8 mouse cellular contexts compared by ENCODE assay signal in genomic region chr9:117571186-117571855, GRCm38 (mm10). TPM values are rescaled to one million over a fixed set of nuclear protein-coding genes. Genes with fewer than 3 reads are reported as not detected.
A peak's percentile ranks its signal among the peaks of the same experiment; 100 is the strongest.
DNase-seq lines count a peak whose midpoint lies in the region; ATAC-seq and TF ChIP-seq lines count a peak whose summit lies in the region.
"Had no signal": no experiment of that assay in that cellular context is flagged by ENCODE, and none has a peak within 500 bp of the region (broad histone marks: within the 10 kb centered on the region; RNA-seq: fewer than 3 reads in every experiment).

No protein-coding gene starts in this region.

- H3K79me2 ChIP-seq in C2C12 (ENCODE audit: control insufficient read depth, insufficient read depth): no peaks in the 10 kb centered on the region

- no peaks in the 10 kb centered on the region for H3K79me3 ChIP-seq in C2C12 (ENCODE audit: low read depth)

- no peak for TF ChIP-seq CTCF in C2C12 (IDR thresholded peaks at IDR 0.05; ENCODE audit: control insufficient read depth, insufficient read depth, insufficient read length)
- TF ChIP-seq CTCF in intestine, postnatal 0 days (IDR thresholded peaks at IDR 0.05; ENCODE audit: low read depth): no peak

- no peak overlapping the region for H3ac ChIP-seq in C2C12 (ENCODE audit: control insufficient read depth, insufficient read length, low read depth)

- H3K27me3 ChIP-seq in C2C12 (ENCODE audit: control insufficient read depth, insufficient read depth, insufficient read length): no peaks in the 10 kb centered on the region
- no peaks in the 10 kb centered on the region for H3K27me3 ChIP-seq in intestine, postnatal 0 days (replicated peaks; ENCODE audit: control insufficient read depth, insufficient read depth, low read length)
- H3K27me3 ChIP-seq in hindbrain, embryonic 14.5 days (ENCODE audit: control insufficient read depth, insufficient read depth, low read length): no peaks in the 10 kb centered on the region

- WGBS in intestine, postnatal 0 days: 39% methylated on average over 5 of the region's 5 CpGs
- 85% methylated on average over 5 of the region's 5 CpGs for WGBS in hindbrain, embryonic 14.5 days

- ATAC-seq in intestine, postnatal 0 days: peak; percentile 90
- no peak for ATAC-seq in hindbrain, embryonic 14.5 days (ENCODE audit: low FRiP score)
- ATAC-seq: forebrain, embryonic 14.5 days had no signal

- H3K4me2 ChIP-seq in intestine, postnatal 0 days (replicated peaks; ENCODE audit: low read depth): no peak overlapping the region
- H3K4me2 ChIP-seq in hindbrain, embryonic 14.5 days (replicated peaks): no peak overlapping the region

- no peaks in the 10 kb centered on the region for H3K9me3 ChIP-seq in intestine, postnatal 0 days (ENCODE audit: control insufficient read depth)
- no peaks in the 10 kb centered on the region for H3K9me3 ChIP-seq in hindbrain, embryonic 14.5 days (ENCODE audit: control insufficient read depth, low read length)

- DNase-seq in kidney, postnatal 14 days: peak; percentile 9
- no peak for DNase-seq in kidney, adult 18-20 months
- DNase-seq in NIH3T3 (ENCODE audit: low read depth): peak; percentile 70
- no peak for DNase-seq in right cerebral cortex, adult 18-20 months
- no peak for DNase-seq in hindbrain, embryonic 14.5 days (ENCODE audit: low spot score)

- no peaks in the 10 kb centered on the region for H3K36me3 ChIP-seq in C2C12 (ENCODE audit: control insufficient read depth, insufficient read depth)
- H3K36me3 ChIP-seq in intestine, postnatal 0 days (ENCODE audit: control insufficient read depth, insufficient read depth): no peaks in the 10 kb centered on the region
- H3K36me3 ChIP-seq in hindbrain, embryonic 14.5 days (replicated peaks; ENCODE audit: control insufficient read depth, insufficient read depth): no peaks in the 10 kb centered on the region

- H3K9ac ChIP-seq in intestine, postnatal 0 days (ENCODE audit: low read depth, low read length): no peak overlapping the region
- H3K9ac ChIP-seq in hindbrain, embryonic 14.5 days: no peak overlapping the region

- H3K4me3 ChIP-seq in C2C12 (ENCODE audit: insufficient read depth, poor library complexity, severe bottlenecking): no peak overlapping the region
- H3K4me3 ChIP-seq in intestine, postnatal 0 days (ENCODE audit: low read depth, low read length): no peak overlapping the region
- no peak overlapping the region for H3K4me3 ChIP-seq in hindbrain, embryonic 14.5 days (replicated peaks; ENCODE audit: low read length)

- no peak overlapping the region for H3K27ac ChIP-seq in intestine, postnatal 0 days (ENCODE audit: low read depth, low read length)
- no peak overlapping the region for H3K27ac ChIP-seq in hindbrain, embryonic 14.5 days

- 0 out of 2 replicates have a peak, but pooled peaks cover 4% of the 10 kb centered on the region for H3K4me1 ChIP-seq in intestine, postnatal 0 days (replicated peaks; ENCODE audit: control insufficient read depth, insufficient read depth, low read length)
- H3K4me1 ChIP-seq in hindbrain, embryonic 14.5 days (replicated peaks; ENCODE audit: control insufficient read depth, insufficient read depth, low read length): no peaks in the 10 kb centered on the region

TF ChIP-seq in C2C12, 6 proteins besides CTCF, POLR2A, EP300 and RAD21:
- TF ChIP-seq CEBPB (IDR thresholded peaks at IDR 0.05; ENCODE audit: low read depth) (peak; percentile 97), USF1 (IDR thresholded peaks at IDR 0.05; ENCODE audit: low read depth) (no peak), FOSL1 (IDR thresholded peaks at IDR 0.05; ENCODE audit: insufficient read depth, low read length, poor library complexity, severe bottlenecking) (peak; percentile 7), MYOD1 (IDR thresholded peaks at IDR 0.05; ENCODE audit: control insufficient read depth, insufficient read length, low read depth) (no peak), MAX (IDR thresholded peaks at IDR 0.05) (no peak)

RNA-seq across cellular contexts. Expression of gene Rbms3, which starts 58.4 kb away (rescaled TPM):
- polyA plus RNA-seq in C2C12 (2012; fragmentation: generic; extraction: Trizol): 2.7 TPM
- polyA plus RNA-seq in intestine, postnatal 0 days (2015; fragmentation: Nextera tagmentation; extraction: Ambion mirVana): 13.1 and 14.4 TPM in 2 replicates
- 76.2 and 83.7 TPM in 2 replicates for polyA plus RNA-seq in hindbrain, embryonic 14.5 days (2014; fragmentation: Nextera tagmentation; extraction: Ambion mirVana)

Comparison
In these comparisons a context has a peak if more than half of its experiments do, and no peak if none do; other contexts are left out.
1. DNase-seq: peak in kidney, postnatal 14 days (single experiment) and NIH3T3 (single experiment); none in kidney, adult 18-20 months (single experiment), right cerebral cortex, adult 18-20 months (single experiment) and hindbrain, embryonic 14.5 days (single experiment).